Mouse (Mus musculus) brown adipose tissue, adult 24 weeks (tissue): ENCODE measurements around the gene 2010111I01Rik. TPM values are rescaled to one million over a fixed set of nuclear protein-coding genes. Genes with fewer than 3 reads are reported as not detected.
"Not testable (repeated sequence)": the region's sequence is repeated elsewhere in the genome, so short reads cannot be mapped to it uniquely, and the experiment has no call there.

ENCODE experiments used
- H3K27ac ChIP-seq: fragments of 200-500 bp; replicated peaks from 2 replicates; pipeline ENCODE4 v1.5.1; 2012; ENCODE audit warnings: low read depth, mild to moderate bottlenecking, low read length
- H3K4me1 ChIP-seq: fragments of 200-500 bp; 2 replicates; pipeline ENCODE4 v1.6.1; 2012; ENCODE audit warnings: low read length, mixed read lengths; ENCODE audit not compliant: control insufficient read depth, insufficient read depth, insufficient read length
- H3K4me3 ChIP-seq: fragments of 200-500 bp; 2 replicates; pipeline ENCODE4 v1.5.1; 2012; ENCODE audit warnings: low read depth, mild to moderate bottlenecking, low read length, moderate library complexity; ENCODE audit not compliant: insufficient read depth
- polyA plus RNA-seq: library from polyadenylated mRNA; stranded (reverse); fragments of >200 nt; gene quantifications from 2 replicates; pipeline ENCODE4 v1.2.4, GENCODE M21; 2012; ENCODE audit not compliant: missing spikeins, insufficient read depth, insufficient read length

2010111I01Rik gene
- polyA plus RNA-seq, 1 experiment, result 10.7 TPM

GRCm38 (mm10) chr13:63230955-63231701 is 266.4 kb downstream of the 2010111I01Rik start:
- H3K4me1 ChIP-seq, result peaks cover 2% of the 10 kb centered on the region
- no peak overlapping the region for H3K27ac ChIP-seq
- H3K4me3 ChIP-seq, result no peak overlapping the region

GRCm38 (mm10) chr13:63231702-63232070 is 267.0 kb downstream of the 2010111I01Rik start:
- no peak overlapping the region for H3K4me3 ChIP-seq
- no peak overlapping the region for H3K27ac ChIP-seq
- peaks cover 3% of the 10 kb centered on the region for H3K4me1 ChIP-seq

GRCm38 (mm10) chr13:63232558-63232957 is 267.9 kb downstream of the 2010111I01Rik start:
- Histone ChIP-seq H3K4me1 (peaks cover 3% of the 10 kb centered on the region), H3K4me3 (no peak overlapping the region), H3K27ac (0 out of 2 replicates have a peak overlapping the region, but pooled peaks have one; percentile 8)

GRCm38 (mm10) chr13:63234520-63234919 is 269.8 kb downstream of the 2010111I01Rik start:
- H3K27ac ChIP-seq, H3K4me1 ChIP-seq, H3K4me3 ChIP-seq: not testable (repeated sequence)

GRCm38 (mm10) chr13:63235551-63235950 is 270.9 kb downstream of the 2010111I01Rik start:
- Histone ChIP-seq H3K27ac (peak overlapping the region; percentile 12), H3K4me3 (no peak overlapping the region), H3K4me1 (peaks cover 3% of the 10 kb centered on the region)

- Histone ChIP-seq H3K4me1 (peaks cover 3% of the 10 kb centered on the region), H3K27ac (peak overlapping the region; percentile 12), H3K4me3 (no peak overlapping the region)
Measured at GRCm38 (mm10) chr13:63236159-63236893, 271.6 kb downstream of the 2010111I01Rik start.

- Histone ChIP-seq H3K27ac (no peak overlapping the region), H3K4me3 (no peak overlapping the region), H3K4me1 (peaks cover 18% of the 10 kb centered on the region)
Measured at GRCm38 (mm10) chr13:63238045-63238444, 273.4 kb downstream of the 2010111I01Rik start.

GRCm38 (mm10) chr13:63239301-63239804 is 274.7 kb downstream of the 2010111I01Rik start:
- peak overlapping the region; percentile 88 for H3K27ac ChIP-seq
- peaks cover 22% of the 10 kb centered on the region for H3K4me1 ChIP-seq
- peak overlapping the region; percentile 62 for H3K4me3 ChIP-seq

- peak overlapping the region; percentile 94 for H3K27ac ChIP-seq
- peak overlapping the region; percentile 93 for H3K4me3 ChIP-seq
- H3K4me1 ChIP-seq, result peaks cover 22% of the 10 kb centered on the region
Measured at GRCm38 (mm10) chr13:63239877-63240671, 275.4 kb downstream of the 2010111I01Rik start.

GRCm38 (mm10) chr13:63240835-63241234 is 276.1 kb downstream of the 2010111I01Rik start:
- peak overlapping the region; percentile 93 for H3K4me3 ChIP-seq
- peak overlapping the region; percentile 94 for H3K27ac ChIP-seq
- H3K4me1 ChIP-seq, result peaks cover 24% of the 10 kb centered on the region

GRCm38 (mm10) chr13:63241665-63242064 is 277.0 kb downstream of the 2010111I01Rik start:
- H3K4me1 ChIP-seq, result peaks cover 21% of the 10 kb centered on the region
- H3K27ac ChIP-seq, result peak overlapping the region; percentile 74
- peak overlapping the region; percentile 49 for H3K4me3 ChIP-seq

GRCm38 (mm10) chr13:63242401-63243192 is 277.9 kb downstream of the 2010111I01Rik start:
- H3K27ac ChIP-seq, result peak overlapping the region; percentile 74
- H3K4me1 ChIP-seq, result peaks cover 22% of the 10 kb centered on the region
- H3K4me3 ChIP-seq, result peak overlapping the region; percentile 49

GRCm38 (mm10) chr13:63243586-63243985 is 278.9 kb downstream of the 2010111I01Rik start:
- H3K27ac ChIP-seq, result peak overlapping the region; percentile 31; the same call in 1 of the 2 replicates
- no peak overlapping the region for H3K4me3 ChIP-seq
- peaks cover 27% of the 10 kb centered on the region for H3K4me1 ChIP-seq

GRCm38 (mm10) chr13:63244425-63244824 is 279.7 kb downstream of the 2010111I01Rik start:
- H3K4me3 ChIP-seq, result no peak overlapping the region
- H3K27ac ChIP-seq, result no peak overlapping the region
- peaks cover 33% of the 10 kb centered on the region for H3K4me1 ChIP-seq
